Mouse (Mus musculus) hindbrain, embryonic 10.5 days (tissue): ENCODE measurements at regions not wholly inside any gene's neighbourhood (a gene's known extent, or its start where the extent isn't known, plus 50 kb on each side); places are given as distances from the start of the nearest gene placed in this dataset.
A peak's percentile ranks its signal among the peaks of the same experiment; 100 is the strongest.

Experiments used
- DNase-seq: peaks from one replicate; pipeline ENCODE4 v3.0.0-alpha.2; 2017; ENCODE audit warnings: low spot score
- H3K27ac ChIP-seq: fragments of 300-500 bp; sonication (generic); 2 replicates; pipeline ENCODE4 v1.5.1; 2016; ENCODE audit warnings: mild to moderate bottlenecking, moderate library complexity
- H3K27me3 ChIP-seq: fragments of 300-500 bp; sonication (generic); 2 replicates; pipeline ENCODE4 v1.6.1; 2016; ENCODE audit warnings: mild to moderate bottlenecking; ENCODE audit not compliant: poor library complexity, insufficient read depth, severe bottlenecking
- H3K36me3 ChIP-seq: fragments of 300-500 bp; sonication (generic); 2 replicates; pipeline ENCODE4 v1.6.1; 2016; ENCODE audit warnings: mild to moderate bottlenecking, moderate library complexity
- H3K4me1 ChIP-seq: fragments of 300-500 bp; sonication (generic); replicated peaks from 2 replicates; pipeline ENCODE4 v1.6.1; 2016; ENCODE audit warnings: mild to moderate bottlenecking
- H3K4me3 ChIP-seq: fragments of 300-500 bp; sonication (generic); 2 replicates; pipeline ENCODE4 v1.5.1; 2016; ENCODE audit warnings: mild to moderate bottlenecking, moderate library complexity
- H3K9me3 ChIP-seq: fragments of 300-500 bp; sonication (generic); 2 replicates; pipeline ENCODE4 v1.6.1; 2016; ENCODE audit warnings: mild to moderate bottlenecking, moderate library complexity
- WGBS: fragments of 180-500 bp; shearing (Covaris S2); methylation state at CpG from one replicate; pipeline ENCODE4 v1.1.7; 2016; 5-methylcytosine and 5-hydroxymethylcytosine counted together

GRCm38 (mm10) chr5:77871403-77871802, 463.6 kb upstream of the Igfbp7 start:
- Histone ChIP-seq H3K4me1 (no peaks in the 10 kb centered on the region), H3K4me3 (no peak overlapping the region), H3K9me3 (no peaks in the 10 kb centered on the region), H3K27me3 (no peaks in the 10 kb centered on the region), H3K27ac (no peak overlapping the region), H3K36me3 (no peaks in the 10 kb centered on the region)
- WGBS = 79% methylated on average over 5 of the region's 5 CpGs
- no peak for DNase-seq

GRCm38 (mm10) chr5:77865342-77865741, 457.5 kb upstream of the Igfbp7 start:
- no peaks in the 10 kb centered on the region for H3K36me3 ChIP-seq
- H3K4me3 ChIP-seq = no peak overlapping the region
- WGBS = 78% methylated on average over 7 of the region's 7 CpGs
- no peaks in the 10 kb centered on the region for H3K4me1 ChIP-seq
- no peak for DNase-seq
- no peaks in the 10 kb centered on the region for H3K27me3 ChIP-seq
- H3K27ac ChIP-seq = no peak overlapping the region
- H3K9me3 ChIP-seq = no peaks in the 10 kb centered on the region

GRCm38 (mm10) chr5:77855191-77855590, 447.4 kb upstream of the Igfbp7 start:
- no peak overlapping the region for H3K4me3 ChIP-seq
- 83% methylated on average over 6 of the region's 6 CpGs for WGBS
- H3K9me3 ChIP-seq = no peaks in the 10 kb centered on the region
- no peaks in the 10 kb centered on the region for H3K4me1 ChIP-seq
- H3K27me3 ChIP-seq = no peaks in the 10 kb centered on the region
- H3K27ac ChIP-seq = no peak overlapping the region
- DNase-seq = no peak
- no peaks in the 10 kb centered on the region for H3K36me3 ChIP-seq

GRCm38 (mm10) chr5:77853999-77854784, 446.4 kb upstream of the Igfbp7 start:
- 89% methylated on average over 12 of the region's 12 CpGs for WGBS
- no peak for DNase-seq

GRCm38 (mm10) chr5:77851645-77852044, 443.8 kb upstream of the Igfbp7 start:
- no peaks in the 10 kb centered on the region for H3K27me3 ChIP-seq
- H3K4me3 ChIP-seq = no peak overlapping the region
- H3K36me3 ChIP-seq = no peaks in the 10 kb centered on the region
- no peaks in the 10 kb centered on the region for H3K9me3 ChIP-seq
- H3K27ac ChIP-seq = no peak overlapping the region
- no peak for DNase-seq
- H3K4me1 ChIP-seq = no peaks in the 10 kb centered on the region
- WGBS = 91% methylated on average over 3 of the region's 3 CpGs

More at GRCm38 (mm10) chr5:77853999-77854784, 446.4 kb upstream of the Igfbp7 start:
- Histone ChIP-seq H3K9me3 (no peaks in the 10 kb centered on the region), H3K27ac (no peak overlapping the region), H3K4me1 (no peaks in the 10 kb centered on the region), H3K4me3 (no peak overlapping the region), H3K27me3 (no peaks in the 10 kb centered on the region), H3K36me3 (no peaks in the 10 kb centered on the region)

GRCm38 (mm10) chr5:77838186-77839097, 430.6 kb upstream of the Igfbp7 start:
- no peaks in the 10 kb centered on the region for H3K27me3 ChIP-seq
- H3K4me3 ChIP-seq = no peak overlapping the region
- H3K27ac ChIP-seq = no peak overlapping the region
- H3K9me3 ChIP-seq = no peaks in the 10 kb centered on the region
- 66% methylated on average over 5 of the region's 5 CpGs for WGBS
- peaks cover 10% of the 10 kb centered on the region for H3K4me1 ChIP-seq
- no peaks in the 10 kb centered on the region for H3K36me3 ChIP-seq
- no peak for DNase-seq

- Histone ChIP-seq H3K4me1 (no peaks in the 10 kb centered on the region), H3K4me3 (no peak overlapping the region), H3K9me3 (peaks cover 12% of the 10 kb centered on the region; the same call in 1 of the 2 replicates), H3K27ac (no peak overlapping the region), H3K27me3 (no peaks in the 10 kb centered on the region), H3K36me3 (no peaks in the 10 kb centered on the region)
- DNase-seq = no peak
- WGBS = 76% methylated on average over 2 of the region's 2 CpGs
Measured at GRCm38 (mm10) chr5:77827971-77828370, 420.1 kb upstream of the Igfbp7 start.

GRCm38 (mm10) chr5:77826063-77826462, 418.2 kb upstream of the Igfbp7 start:
- no peak overlapping the region for H3K4me3 ChIP-seq
- DNase-seq = no peak
- no peaks in the 10 kb centered on the region for H3K27me3 ChIP-seq
- peaks cover 12% of the 10 kb centered on the region; the same call in 1 of the 2 replicates for H3K9me3 ChIP-seq
- H3K4me1 ChIP-seq = no peaks in the 10 kb centered on the region
- no peak overlapping the region for H3K27ac ChIP-seq
- no peaks in the 10 kb centered on the region for H3K36me3 ChIP-seq
- WGBS = 87% methylated on average over 4 of the region's 4 CpGs

- Histone ChIP-seq H3K36me3 (no peaks in the 10 kb centered on the region), H3K27ac (no peak overlapping the region), H3K9me3 (no peaks in the 10 kb centered on the region), H3K4me1 (no peaks in the 10 kb centered on the region), H3K27me3 (no peaks in the 10 kb centered on the region), H3K4me3 (no peak overlapping the region)
- 78% methylated on average over 7 of the region's 7 CpGs for WGBS
- DNase-seq = no peak
Measured at GRCm38 (mm10) chr5:77816759-77817280, 409.0 kb upstream of the Igfbp7 start.

GRCm38 (mm10) chr5:77809844-77810243, 402.0 kb upstream of the Igfbp7 start:
- no peak overlapping the region for H3K4me3 ChIP-seq

GRCm38 (mm10) chr5:77807726-77808125, 399.9 kb upstream of the Igfbp7 start:
- no peak overlapping the region for H3K4me3 ChIP-seq
- H3K27ac ChIP-seq = no peak overlapping the region
- 34% methylated on average over 3 of the region's 3 CpGs for WGBS
- peaks cover 7% of the 10 kb centered on the region for H3K4me1 ChIP-seq
- peak; percentile 74 for DNase-seq
- H3K9me3 ChIP-seq = no peaks in the 10 kb centered on the region
- no peaks in the 10 kb centered on the region for H3K36me3 ChIP-seq
- no peaks in the 10 kb centered on the region for H3K27me3 ChIP-seq

More at GRCm38 (mm10) chr5:77809844-77810243, 402.0 kb upstream of the Igfbp7 start:
- Histone ChIP-seq H3K27me3 (no peaks in the 10 kb centered on the region), H3K36me3 (no peaks in the 10 kb centered on the region), H3K27ac (no peak overlapping the region), H3K9me3 (no peaks in the 10 kb centered on the region), H3K4me1 (peaks cover 7% of the 10 kb centered on the region)
- WGBS = 85% methylated on average over 6 of the region's 6 CpGs
- no peak for DNase-seq

- peak overlapping the region; percentile 40; the same call in 1 of the 2 replicates for H3K27ac ChIP-seq
- H3K27me3 ChIP-seq = no peaks in the 10 kb centered on the region
- H3K36me3 ChIP-seq = no peaks in the 10 kb centered on the region
- 69% methylated on average over 9 of the region's 9 CpGs for WGBS
- H3K9me3 ChIP-seq = no peaks in the 10 kb centered on the region
- H3K4me1 ChIP-seq = peaks cover 7% of the 10 kb centered on the region
- no peak for DNase-seq
- H3K4me3 ChIP-seq = no peak overlapping the region
Measured at GRCm38 (mm10) chr5:77806334-77807157, 398.7 kb upstream of the Igfbp7 start.
